Mouse (Mus musculus) left cerebral cortex, adult 9 months (tissue): ENCODE measurements at regions not wholly inside any gene's neighbourhood (a gene's known extent, or its start where the extent isn't known, plus 50 kb on each side); places are given as distances from the start of the nearest gene placed in this dataset.

ENCODE experiments used
- DNase-seq, 2 experiments: peaks; one replicate each; pipeline ENCODE4 v3.0.0; 2022; ENCODE audit warnings: low spot score in 2 of 2

DNA sequence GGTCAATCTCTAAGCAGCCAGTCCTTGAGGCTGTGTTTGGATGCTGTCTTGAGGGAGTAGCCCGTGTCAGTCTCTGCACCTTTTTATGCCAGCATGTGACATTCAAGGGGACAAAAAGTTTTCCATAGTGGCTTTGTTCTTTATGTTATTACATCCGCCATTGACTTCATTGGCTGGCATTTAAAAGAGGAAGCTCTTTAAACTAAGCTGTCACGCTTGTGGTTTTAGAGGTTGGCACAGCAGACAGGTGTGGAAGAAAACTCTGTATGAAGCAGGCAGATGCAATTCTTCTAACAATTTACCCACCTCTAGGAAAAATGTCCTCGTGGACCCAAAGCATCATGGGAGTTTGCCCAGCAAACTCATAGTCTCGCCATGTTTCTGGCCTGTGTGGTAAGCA lies 297.5 kb upstream of the Gadl1 start:
- DNase-seq, result no peak

DNA sequence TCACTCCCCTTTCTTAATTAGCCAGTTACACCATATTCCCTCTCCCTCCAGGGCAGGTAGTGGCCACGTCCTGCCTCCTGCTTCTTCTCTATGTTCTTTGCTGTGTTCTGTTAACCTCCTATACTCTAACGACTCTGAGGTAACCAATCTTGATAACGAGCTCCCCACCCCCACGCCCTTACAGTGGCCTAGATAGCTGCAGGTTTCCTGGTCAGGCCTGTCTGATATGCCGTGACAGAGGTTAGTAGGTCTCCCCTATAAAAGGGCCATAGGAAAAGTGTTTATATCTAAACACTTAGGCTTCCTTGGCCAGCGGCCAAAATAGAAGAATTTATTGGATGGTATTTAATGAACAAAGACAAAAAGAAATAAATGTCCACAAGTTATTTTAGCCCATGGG lies 296.3 kb upstream of the Gadl1 start:
- DNase-seq, result no peak

GRCm38 (mm10) chr9:115614007-115614406 lies 295.2 kb upstream of the Gadl1 start:
- no peak for DNase-seq

DNA sequence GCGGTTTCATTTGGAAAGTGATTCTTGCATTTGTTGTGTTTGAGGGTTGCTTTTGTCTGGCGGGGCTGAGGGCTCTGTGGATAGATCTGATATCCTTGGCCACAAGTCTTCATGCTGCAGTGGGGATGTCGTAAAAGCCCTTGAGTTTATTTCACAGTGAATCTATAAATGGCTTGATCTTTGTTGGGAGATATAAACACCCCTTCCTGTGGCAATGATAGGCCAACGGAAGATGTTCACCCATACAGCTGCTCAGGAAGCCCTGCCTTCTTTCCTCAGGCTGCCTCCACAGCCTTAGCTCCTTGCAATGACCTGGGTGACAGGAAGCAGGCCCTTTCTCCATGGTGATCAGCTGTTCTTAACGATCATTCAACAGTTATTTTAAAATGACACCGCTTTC lies 291.3 kb upstream of the Gadl1 start:
- no peak for DNase-seq

- DNase-seq, result no peak
These were observed 285.3 kb upstream of the Gadl1 start for GRCm38 (mm10) chr9:115623948-115624347.

- no peak for DNase-seq
These were observed 284.3 kb upstream of the Gadl1 start for GRCm38 (mm10) chr9:115624721-115625496.

DNA sequence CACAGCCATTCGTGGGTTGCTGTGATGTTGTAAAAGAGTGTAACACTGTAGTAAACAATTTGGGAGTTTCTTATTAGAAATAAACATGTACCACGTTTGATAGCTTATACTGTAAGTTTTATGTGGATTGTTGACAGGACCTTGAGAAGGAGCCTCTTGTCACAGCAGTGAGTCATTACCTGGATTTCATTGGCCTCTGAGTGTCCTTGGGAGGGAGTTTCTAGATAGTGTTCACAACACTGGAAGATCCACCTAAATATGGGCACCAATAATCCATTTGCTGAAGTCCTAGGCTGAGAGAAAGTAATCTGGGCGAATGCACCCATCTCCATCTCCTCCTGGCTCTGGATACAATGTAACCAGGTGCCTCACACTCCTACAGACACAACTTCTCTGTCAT lies 281.7 kb upstream of the Gadl1 start:
- DNase-seq, result no peak

- DNase-seq, result no peak
These were observed 272.1 kb upstream of the Gadl1 start for GRCm38 (mm10) chr9:115637114-115637513.

- DNase-seq, result no peak
These were observed 268.5 kb upstream of the Gadl1 start for GRCm38 (mm10) chr9:115640781-115641180.

- no peak for DNase-seq
These were observed 267.2 kb upstream of the Gadl1 start for GRCm38 (mm10) chr9:115642032-115642431.

DNA sequence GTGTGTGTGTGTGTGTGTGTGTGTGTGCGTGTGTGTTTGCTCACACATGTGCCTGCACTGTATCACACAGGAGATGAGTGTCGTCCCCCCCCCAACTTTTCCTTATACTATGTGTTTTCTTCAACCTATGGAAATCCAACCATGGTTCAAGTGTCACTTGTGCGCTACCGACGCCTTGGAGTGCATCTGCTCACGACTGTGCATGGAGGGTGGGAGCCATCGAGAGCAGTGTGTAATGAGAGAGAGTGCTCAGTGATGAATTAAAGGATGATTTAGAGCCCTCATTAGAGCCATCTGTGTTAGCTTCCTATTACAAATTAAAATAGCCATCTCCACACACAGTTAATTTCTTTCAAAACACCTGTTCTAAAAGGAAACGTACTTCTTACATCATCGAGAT lies 264.3 kb upstream of the Gadl1 start:
- no peak for DNase-seq

DNA sequence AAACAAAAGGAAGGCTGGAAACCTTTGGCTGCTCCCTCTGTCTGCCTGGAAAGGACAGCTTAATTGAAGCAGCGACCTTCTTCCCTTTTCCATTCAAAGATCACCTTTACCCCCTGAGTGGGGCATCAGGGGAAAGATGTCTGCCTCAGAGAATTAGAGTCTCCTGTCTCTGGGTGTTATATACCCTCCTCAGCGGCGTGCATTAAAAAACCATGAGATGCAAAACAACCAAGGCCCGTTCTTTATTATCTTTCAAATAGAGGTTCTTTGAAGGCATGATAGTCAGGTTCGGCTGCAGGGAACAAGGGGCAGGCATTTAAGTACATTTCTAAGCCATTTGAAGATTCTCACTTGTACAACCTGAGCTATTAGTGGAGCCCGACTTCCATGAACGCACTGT lies 263.0 kb upstream of the Gadl1 start:
- no peak for DNase-seq

- DNase-seq, result peak in 1 of 2 experiments; percentile 14
These were observed 257.5 kb upstream of the Gadl1 start for GRCm38 (mm10) chr9:115651708-115652107.

DNA sequence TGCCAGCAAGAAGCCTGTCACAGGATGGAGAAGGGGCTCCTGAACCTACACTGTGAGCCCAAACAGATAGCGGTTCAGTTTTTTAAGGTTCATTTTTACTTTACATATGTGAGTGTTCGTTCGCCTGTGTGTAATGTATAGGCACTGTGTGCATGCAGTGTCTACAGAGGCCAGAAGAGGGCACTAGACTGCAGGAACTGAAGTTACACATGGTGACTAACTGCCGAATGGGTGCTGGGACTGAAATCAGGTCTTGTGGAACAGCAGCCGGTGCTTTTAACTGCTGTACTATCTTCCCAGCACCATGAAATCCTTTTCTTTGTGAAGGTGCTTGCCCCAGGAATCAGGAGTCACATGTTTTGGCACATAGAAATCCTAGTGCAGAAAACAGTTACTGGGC lies 256.1 kb upstream of the Gadl1 start:
- no peak for DNase-seq

- DNase-seq, result no peak
These were observed 254.3 kb upstream of the Gadl1 start for GRCm38 (mm10) chr9:115654933-115655332.

- DNase-seq, result no peak
These were observed 252.7 kb upstream of the Gadl1 start for GRCm38 (mm10) chr9:115656538-115656937.

- no peak for DNase-seq
These were observed 252.1 kb upstream of the Gadl1 start for GRCm38 (mm10) chr9:115656994-115657713.

GRCm38 (mm10) chr9:115658477-115658876 lies 250.8 kb upstream of the Gadl1 start:
- no peak for DNase-seq

DNA sequence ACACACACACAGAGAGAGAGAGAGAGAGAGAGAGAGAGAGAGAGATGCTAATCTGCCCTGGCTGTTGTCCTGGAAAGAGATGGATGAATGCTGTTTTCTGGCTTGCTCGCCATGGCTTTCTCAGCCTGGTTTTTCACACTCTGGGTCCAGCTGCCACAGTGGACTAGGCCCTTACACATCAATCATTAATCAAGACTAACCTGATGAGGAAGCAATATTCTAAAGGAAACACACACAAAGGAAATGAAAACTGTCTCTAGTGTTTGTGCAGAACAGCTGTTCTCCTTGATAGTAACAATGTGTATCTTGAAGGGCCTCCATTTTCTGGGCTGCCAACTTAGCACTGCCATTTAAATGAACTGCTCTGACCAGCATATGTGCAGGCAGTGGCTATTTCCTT lies 248.9 kb upstream of the Gadl1 start:
- DNase-seq, result no peak

DNA sequence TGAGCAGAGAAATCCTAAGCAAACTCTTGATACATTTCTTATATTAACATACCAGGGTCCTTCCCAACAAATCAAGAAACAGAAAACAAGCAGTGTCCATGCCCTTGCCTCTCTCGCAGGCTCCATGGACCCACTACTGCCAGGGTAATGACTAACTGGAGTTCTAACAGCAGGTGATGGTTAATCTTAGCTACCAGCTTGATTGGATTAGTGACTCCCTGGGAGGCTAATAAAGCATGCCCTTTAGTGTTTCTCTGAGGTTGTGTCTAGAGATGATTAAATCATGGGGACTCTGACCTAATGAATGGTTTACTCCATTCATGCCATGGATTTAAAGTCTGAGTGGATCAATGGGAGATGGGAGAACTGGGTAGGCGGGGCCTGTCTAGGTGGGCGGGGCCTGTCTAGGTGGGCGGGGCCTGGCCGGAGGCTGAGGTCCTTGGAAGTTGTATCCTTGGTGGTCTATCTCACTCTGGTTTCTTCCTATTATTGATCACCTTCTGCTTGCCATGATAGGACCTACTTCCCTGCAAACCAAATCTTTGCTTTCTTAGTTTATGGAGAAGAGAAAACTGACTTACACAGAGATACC lies 247.3 kb upstream of the Gadl1 start:
- no peak for DNase-seq

DNA sequence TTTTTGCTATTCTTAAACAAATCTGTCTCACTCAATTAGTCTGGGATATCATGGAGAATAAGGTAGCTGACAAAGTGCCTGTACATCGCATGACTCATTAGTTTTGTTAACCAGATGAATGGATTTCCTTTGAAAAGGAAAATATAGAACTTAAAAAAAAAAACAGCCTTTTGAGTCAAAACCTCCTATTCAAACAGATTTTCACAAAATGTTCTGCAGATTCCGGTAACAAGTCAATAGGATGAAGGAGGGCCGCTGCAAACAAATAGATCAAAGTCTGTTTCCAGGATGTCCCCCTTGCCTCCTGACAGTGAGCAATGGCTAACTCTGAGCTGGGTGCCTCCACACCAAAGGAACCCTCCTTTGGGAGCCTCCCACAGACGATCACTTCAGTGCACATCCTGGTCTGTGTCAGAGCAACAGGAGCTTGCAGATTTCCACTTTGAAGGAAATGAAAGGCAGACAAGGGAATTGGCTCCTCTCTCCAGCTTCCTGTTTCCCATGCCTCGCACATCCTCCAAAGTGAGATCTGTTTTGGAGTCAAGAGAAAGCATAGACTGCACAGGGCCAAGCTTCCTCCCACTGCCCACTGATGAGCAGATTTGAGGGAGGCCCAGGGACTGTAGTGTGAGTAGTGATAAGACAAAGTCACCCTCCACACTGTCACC lies 243.8 kb upstream of the Gadl1 start:
- no peak for DNase-seq

DNA sequence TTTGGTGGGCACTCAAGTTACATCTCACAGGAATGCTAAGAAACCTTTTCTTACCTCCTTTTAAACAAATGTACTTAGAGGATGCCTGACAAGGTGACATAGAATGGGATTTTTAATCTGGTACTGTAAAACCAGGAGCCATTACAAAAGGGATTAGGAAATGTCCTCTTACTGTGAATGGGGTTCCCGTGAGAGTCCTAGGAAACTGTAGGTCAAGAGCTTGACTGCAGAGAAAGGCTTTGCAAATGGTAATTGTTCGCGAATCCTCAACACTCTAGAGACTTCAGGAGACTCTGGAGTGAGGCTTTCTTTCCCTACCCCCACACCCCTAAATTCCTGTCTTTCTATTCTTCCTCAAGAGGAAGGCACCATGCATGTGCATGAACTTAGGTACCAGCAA lies 242.7 kb upstream of the Gadl1 start:
- no peak for DNase-seq
